Mouse (Mus musculus) heart, embryonic 16.5 days (tissue): ENCODE results near the gene Exo5. TPM values are rescaled to one million over a fixed set of nuclear protein-coding genes. Genes with fewer than 3 reads are reported as not detected.

Source experiments
- ATAC-seq: fragments of 200-750 bp; cut with Nextera tagmentation; replicated peaks from 2 replicates; pipeline ENCODE4 v1.8.0; 2017; ENCODE audit warnings: moderate number of reproducible peaks; ENCODE audit not compliant: insufficient read depth, low FRiP score; ENCODE audit errors: extremely low read depth
- H3K27ac ChIP-seq: fragments of 300-500 bp; sonication (generic); 2 replicates; pipeline ENCODE4 v1.5.1; 2014; ENCODE audit warnings: mild to moderate bottlenecking, low read length, control low read depth, moderate library complexity
- H3K27me3 ChIP-seq: fragments of 300-500 bp; sonication (generic); 2 replicates; pipeline ENCODE4 v1.6.1; 2014; ENCODE audit warnings: low read length, mixed read lengths; ENCODE audit not compliant: control insufficient read depth, insufficient read depth
- H3K36me3 ChIP-seq: fragments of 300-500 bp; sonication (generic); 2 replicates; pipeline ENCODE4 v1.6.1; 2014; ENCODE audit not compliant: control insufficient read depth, insufficient read depth
- H3K4me1 ChIP-seq: fragments of 300-500 bp; sonication (generic); 2 replicates; pipeline ENCODE4 v1.6.1; 2014; ENCODE audit warnings: low read length, mixed read lengths; ENCODE audit not compliant: control insufficient read depth, insufficient read depth
- H3K4me2 ChIP-seq: fragments of 300-500 bp; sonication (generic); 2 replicates; pipeline ENCODE4 v1.6.1; 2014; ENCODE audit warnings: low read depth, mild to moderate bottlenecking, control low read depth, low read length
- H3K4me3 ChIP-seq: fragments of 300-500 bp; sonication (generic); 2 replicates; pipeline ENCODE4 v1.5.1; 2014; ENCODE audit warnings: mild to moderate bottlenecking, control low read depth, low read length
- H3K9ac ChIP-seq: fragments of 300-500 bp; sonication (generic); 2 replicates; pipeline ENCODE4 v1.6.1; 2014; ENCODE audit warnings: low read length, control low read depth
- H3K9me3 ChIP-seq: fragments of 300-500 bp; sonication (generic); replicated peaks from 2 replicates; pipeline ENCODE4 v1.6.1; 2016; ENCODE audit warnings: low read length; ENCODE audit not compliant: control insufficient read depth
- WGBS: fragments of 180-500 bp; shearing (Covaris S2); extraction: QIAGEN DNeasy Blood & Tissue Kit; methylation state at CpG from one replicate; pipeline ENCODE4 v1.1.7; 2014; 5-methylcytosine and 5-hydroxymethylcytosine counted together
- microRNA-seq: library from miRNA; unstranded; fragments of <30 nt; microRNA quantifications from one replicate; pipeline ENCODE4, GENCODE M21; 2017
- polyA plus RNA-seq: library from polyadenylated mRNA; unstranded; fragments of >200 nt; fragmentation: Nextera tagmentation; extraction: Ambion mirVana; gene quantifications from 2 replicates; pipeline ENCODE4 v1.2.1, GENCODE M21; 2015

The Exo5 gene
- polyA plus RNA-seq, 1 experiment from 2014 or later: 11.0 TPM

DNA sequence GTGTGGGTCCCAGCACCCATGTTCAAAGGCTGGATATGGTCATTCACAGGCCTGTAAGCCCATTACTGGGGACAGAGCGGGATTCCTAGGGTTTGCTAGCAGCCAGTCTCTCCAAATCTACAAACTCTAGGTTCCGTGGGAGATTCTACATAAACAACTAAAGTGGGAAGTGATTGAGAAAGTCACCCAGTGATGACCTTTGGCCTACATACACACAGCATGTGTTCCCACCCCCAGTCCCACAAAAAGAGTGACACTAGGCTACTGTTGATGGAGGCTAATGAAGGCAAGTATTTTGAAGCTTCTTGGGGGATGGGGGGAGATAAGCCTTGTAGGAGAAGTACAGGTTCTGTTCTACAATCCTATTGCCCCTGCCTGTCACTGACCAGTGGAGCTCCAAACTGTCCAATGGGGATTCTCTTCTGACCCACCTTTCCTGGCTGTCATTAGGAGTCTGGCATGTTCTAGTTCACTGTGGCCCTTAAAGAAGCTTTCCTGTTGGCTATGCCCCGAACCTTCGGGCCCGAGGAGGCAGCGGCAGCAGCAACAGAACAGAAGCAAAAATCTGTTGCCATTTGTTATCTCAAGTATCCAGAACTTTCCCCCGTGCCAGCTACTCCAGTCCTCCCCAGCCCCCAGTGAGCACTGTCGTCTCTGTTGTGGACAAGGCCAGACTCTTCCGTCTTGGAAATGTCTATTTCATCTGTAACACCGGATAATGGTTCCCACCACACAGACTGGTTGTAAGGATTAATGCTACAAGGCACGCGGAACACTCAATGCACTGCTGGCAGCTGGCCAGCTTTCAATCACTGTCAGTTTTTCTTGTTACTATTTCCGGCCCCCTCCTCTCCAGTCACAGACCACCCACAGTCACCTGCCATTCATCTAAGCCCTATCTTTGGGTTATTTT, 39.4 kb downstream of the Exo5 start:
- Histone ChIP-seq H3K36me3 (no peaks in the 10 kb centered on the region), H3K9ac (no peak overlapping the region), H3K27me3 (no peaks in the 10 kb centered on the region), H3K4me1 (peaks cover 13% of the 10 kb centered on the region), H3K27ac (no peak overlapping the region), H3K9me3 (no peaks in the 10 kb centered on the region), H3K4me3 (no peak overlapping the region), H3K4me2 (peak overlapping the region; percentile 35; the same call in 1 of the 2 replicates)
- WGBS: 21% methylated on average over 13 of the region's 13 CpGs
- ATAC-seq: peak; percentile 51

- no peaks in the 10 kb centered on the region for H3K9me3 ChIP-seq
- H3K4me1 ChIP-seq: peaks cover 13% of the 10 kb centered on the region
- no peak overlapping the region for H3K9ac ChIP-seq
- no peaks in the 10 kb centered on the region for H3K36me3 ChIP-seq
- no peak for ATAC-seq
- no peak overlapping the region for H3K4me2 ChIP-seq
- 54% methylated on average over 5 of the region's 5 CpGs for WGBS
- no peaks in the 10 kb centered on the region for H3K27me3 ChIP-seq
- H3K4me3 ChIP-seq: no peak overlapping the region
- H3K27ac ChIP-seq: no peak overlapping the region
These were observed 42.7 kb downstream of the Exo5 start for GRCm38 (mm10) chr4:120882002-120882625.

DNA sequence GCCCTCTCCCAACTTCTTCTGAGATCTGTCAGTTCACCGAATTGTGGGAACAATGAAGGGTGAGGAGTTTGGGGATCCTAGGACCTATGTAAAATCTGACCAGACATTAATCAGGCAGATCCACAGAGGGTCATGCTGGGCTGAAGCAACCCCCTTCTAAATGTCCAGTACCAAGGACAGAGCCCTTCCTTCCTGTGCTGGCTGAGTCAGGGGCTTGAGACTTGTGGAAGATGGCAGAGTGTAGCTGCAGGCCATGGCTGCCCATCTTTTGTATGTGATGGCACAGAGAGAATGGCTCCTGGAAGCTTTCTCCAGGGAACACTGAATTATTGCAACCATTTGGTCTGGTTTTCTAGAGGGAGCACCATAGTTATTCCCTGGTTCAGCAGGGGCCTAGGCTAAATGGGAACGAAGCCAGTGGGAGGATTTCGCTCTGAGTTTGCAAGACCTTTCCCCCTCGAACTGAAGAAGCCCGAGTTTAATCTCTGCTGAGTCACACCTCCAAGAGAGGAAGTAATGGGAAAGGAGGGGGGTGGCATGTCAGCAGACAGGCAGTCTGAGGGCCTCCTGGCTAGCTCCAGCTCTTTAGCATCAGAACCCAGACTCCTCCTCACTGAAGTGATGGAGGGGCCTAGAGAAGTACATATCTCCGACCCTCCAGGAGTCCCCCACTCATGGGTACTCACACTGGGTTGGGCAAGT, 43.9 kb downstream of the Exo5 start:
- Histone ChIP-seq H3K9ac (no peak overlapping the region), H3K4me1 (peaks cover 10% of the 10 kb centered on the region), H3K27me3 (no peaks in the 10 kb centered on the region), H3K9me3 (no peaks in the 10 kb centered on the region), H3K27ac (no peak overlapping the region), H3K4me2 (no peak overlapping the region), H3K36me3 (no peaks in the 10 kb centered on the region), H3K4me3 (no peak overlapping the region)
- WGBS: 40% methylated on average over 6 of the region's 6 CpGs
- no peak for ATAC-seq

- H3K36me3 ChIP-seq: no peaks in the 10 kb centered on the region
- no peaks in the 10 kb centered on the region for H3K4me1 ChIP-seq
- no peak overlapping the region for H3K4me2 ChIP-seq
- H3K27me3 ChIP-seq: no peaks in the 10 kb centered on the region
- ATAC-seq: no peak
- no peaks in the 10 kb centered on the region for H3K9me3 ChIP-seq
- H3K9ac ChIP-seq: no peak overlapping the region
- WGBS: 34% methylated on average over 4 of the region's 4 CpGs
- no peak overlapping the region for H3K27ac ChIP-seq
- no peak overlapping the region for H3K4me3 ChIP-seq
These were observed 45.4 kb downstream of the Exo5 start for GRCm38 (mm10) chr4:120879386-120879785.

GRCm38 (mm10) chr4:120878728-120879127, 46.1 kb downstream of the Exo5 start:
- no peaks in the 10 kb centered on the region for H3K36me3 ChIP-seq
- H3K4me2 ChIP-seq: no peak overlapping the region
- no peaks in the 10 kb centered on the region for H3K27me3 ChIP-seq
- ATAC-seq: no peak
- H3K4me3 ChIP-seq: no peak overlapping the region
- no peaks in the 10 kb centered on the region for H3K4me1 ChIP-seq
- 56% methylated on average over 3 of the region's 3 CpGs for WGBS
- H3K9ac ChIP-seq: no peak overlapping the region
- H3K9me3 ChIP-seq: no peaks in the 10 kb centered on the region
- no peak overlapping the region for H3K27ac ChIP-seq

GRCm38 (mm10) chr4:120875961-120876360, 48.9 kb downstream of the Exo5 start:
- H3K9ac ChIP-seq: no peak overlapping the region
- H3K27me3 ChIP-seq: no peaks in the 10 kb centered on the region
- H3K27ac ChIP-seq: no peak overlapping the region
- no peak overlapping the region for H3K4me2 ChIP-seq
- ATAC-seq: no peak
- no peaks in the 10 kb centered on the region for H3K4me1 ChIP-seq
- no peaks in the 10 kb centered on the region for H3K36me3 ChIP-seq
- H3K4me3 ChIP-seq: no peak overlapping the region
- H3K9me3 ChIP-seq: no peaks in the 10 kb centered on the region
- 62% methylated on average over 3 of the region's 3 CpGs for WGBS

Small RNA genes within 50 kb of the gene (microRNA-seq; reads per million reads assigned to microRNA genes)
- not detected for gene Mir7015

Other genes with a start within 250 kb of the Exo5 start
- 0.85 and 1.0 TPM in 2 replicates for gene Kcnq4, start 176.4 kb downstream of the Exo5 start, polyA plus RNA-seq
- 102 and 106 TPM in 2 replicates for gene Nfyc, start 93.4 kb downstream of the Exo5 start, polyA plus RNA-seq
- 0.12 and 0.18 TPM in 2 replicates for gene Rims3, start 70.2 kb downstream of the Exo5 start, polyA plus RNA-seq
- gene Zfp69, start 26.7 kb upstream of the Exo5 start, polyA plus RNA-seq: 9.1 and 10.3 TPM in 2 replicates
- 11.2 and 12.4 TPM in 2 replicates for gene Smap2, start 92.2 kb upstream of the Exo5 start, polyA plus RNA-seq
- gene Col9a2, start 114.4 kb upstream of the Exo5 start, polyA plus RNA-seq: 6.0 and 6.7 TPM in 2 replicates
- 24.6 and 29.1 TPM in 2 replicates for gene Zmpste24, start 173.2 kb upstream of the Exo5 start, polyA plus RNA-seq
- not detected in 2 replicates for gene Tmco2, start 184.2 kb upstream of the Exo5 start, polyA plus RNA-seq